Mouse (Mus musculus): ENCODE results near the gene Prrt4. TPM values are rescaled to one million over a fixed set of nuclear protein-coding genes. Genes with fewer than 3 reads are reported as not detected.

Gene Prrt4
- polyA plus RNA-seq, 1 experiment from 2014 or later = 0.07 TPM

- Histone ChIP-seq H3K4me3 (no peak overlapping the region), H3K27me3 (replicated peaks) (no peaks in the 10 kb centered on the region), H3K9me3 (replicated peaks) (no peaks in the 10 kb centered on the region), H3K27ac (no peak overlapping the region), H3K4me2 (no peak overlapping the region), H3K4me1 (no peaks in the 10 kb centered on the region), H3K9ac (no peak overlapping the region), H3K36me3 (peaks cover 89% of the 10 kb centered on the region)
- WGBS (ENCODE audit: insufficient replicate concordance) = 93% methylated on average over 9 of the region's 9 CpGs
- no peak for ATAC-seq
Observed at GRCm38 (mm10) chr6:29137441-29137840, 41.9 kb downstream of the Prrt4 start.

GRCm38 (mm10) chr6:29133100-29133499, 46.3 kb downstream of the Prrt4 start:
- Histone ChIP-seq H3K4me3 (no peak overlapping the region), H3K36me3 (peaks cover 95% of the 10 kb centered on the region), H3K9ac (no peak overlapping the region), H3K4me1 (no peaks in the 10 kb centered on the region), H3K27ac (no peak overlapping the region), H3K9me3 (replicated peaks) (no peaks in the 10 kb centered on the region), H3K27me3 (replicated peaks) (no peaks in the 10 kb centered on the region), H3K4me2 (no peak overlapping the region)
- WGBS (ENCODE audit: insufficient replicate concordance) = 81% methylated on average over 9 of the region's 9 CpGs
- ATAC-seq = no peak

GRCm38 (mm10) chr6:29126878-29127426, 52.4 kb downstream of the Prrt4 start:
- Histone ChIP-seq H3K4me3 (no peak overlapping the region), H3K9ac (no peak overlapping the region), H3K4me1 (no peaks in the 10 kb centered on the region), H3K9me3 (replicated peaks) (no peaks in the 10 kb centered on the region), H3K4me2 (no peak overlapping the region), H3K36me3 (peaks cover 80% of the 10 kb centered on the region), H3K27me3 (replicated peaks) (no peaks in the 10 kb centered on the region), H3K27ac (no peak overlapping the region)
- ATAC-seq = no peak
- 84% methylated on average over 7 of the region's 7 CpGs for WGBS (ENCODE audit: insufficient replicate concordance)

- H3K27me3 ChIP-seq (replicated peaks) = no peaks in the 10 kb centered on the region
- no peak overlapping the region for H3K27ac ChIP-seq
- H3K9ac ChIP-seq = no peak overlapping the region
- H3K4me2 ChIP-seq = no peak overlapping the region
- H3K4me1 ChIP-seq = no peaks in the 10 kb centered on the region
- WGBS (ENCODE audit: insufficient replicate concordance) = 79% methylated on average over 13 of the region's 13 CpGs
- H3K4me3 ChIP-seq = no peak overlapping the region
- peaks cover 11% of the 10 kb centered on the region for H3K36me3 ChIP-seq
- no peaks in the 10 kb centered on the region for H3K9me3 ChIP-seq (replicated peaks)
- ATAC-seq = no peak
Observed at GRCm38 (mm10) chr6:29119990-29120389, 59.4 kb downstream of the Prrt4 start.

Small RNA genes within 50 kb of the gene (microRNA-seq; reads per million reads assigned to microRNA genes)
- gene Gm24303 = not detected

Other genes with a start within 250 kb of the Prrt4 start
- gene Lep, start 119.4 kb downstream of the Prrt4 start, polyA plus RNA-seq (2016; fragmentation: Nextera tagmentation; extraction: Ambion mirVana) = not detected in 2 replicates
- gene Rbm28, start 14.6 kb downstream of the Prrt4 start, polyA plus RNA-seq (2016; fragmentation: Nextera tagmentation; extraction: Ambion mirVana) = 23.2 and 27.2 TPM in 2 replicates
- 13.7 and 14.3 TPM in 2 replicates for gene Impdh1, start 36.8 kb upstream of the Prrt4 start, polyA plus RNA-seq (2016; fragmentation: Nextera tagmentation; extraction: Ambion mirVana)
- gene Hilpda, start 92.9 kb upstream of the Prrt4 start, polyA plus RNA-seq (2016; fragmentation: Nextera tagmentation; extraction: Ambion mirVana) = 19.1 and 20.0 TPM in 2 replicates
- gene Fam71f2, start 100.0 kb upstream of the Prrt4 start, polyA plus RNA-seq (2016; fragmentation: Nextera tagmentation; extraction: Ambion mirVana) = 0.20 and 0.31 TPM in 2 replicates
- gene Fam71f1, start 139.6 kb upstream of the Prrt4 start, polyA plus RNA-seq (2016; fragmentation: Nextera tagmentation; extraction: Ambion mirVana) = not detected in 2 replicates
- gene Calu, start 168.5 kb upstream of the Prrt4 start, polyA plus RNA-seq (2016; fragmentation: Nextera tagmentation; extraction: Ambion mirVana) = 127 and 131 TPM in 2 replicates
- gene Opn1sw, start 208.9 kb upstream of the Prrt4 start, polyA plus RNA-seq (2016; fragmentation: Nextera tagmentation; extraction: Ambion mirVana) = 0.08 TPM in 1 of 2 replicates, not detected in the other
- 0.94 and 1.8 TPM in 2 replicates for gene Ccdc136, start 216.7 kb upstream of the Prrt4 start, polyA plus RNA-seq (2016; fragmentation: Nextera tagmentation; extraction: Ambion mirVana)